Mouse (Mus musculus): ENCODE data around the gene Khk.

DNA sequence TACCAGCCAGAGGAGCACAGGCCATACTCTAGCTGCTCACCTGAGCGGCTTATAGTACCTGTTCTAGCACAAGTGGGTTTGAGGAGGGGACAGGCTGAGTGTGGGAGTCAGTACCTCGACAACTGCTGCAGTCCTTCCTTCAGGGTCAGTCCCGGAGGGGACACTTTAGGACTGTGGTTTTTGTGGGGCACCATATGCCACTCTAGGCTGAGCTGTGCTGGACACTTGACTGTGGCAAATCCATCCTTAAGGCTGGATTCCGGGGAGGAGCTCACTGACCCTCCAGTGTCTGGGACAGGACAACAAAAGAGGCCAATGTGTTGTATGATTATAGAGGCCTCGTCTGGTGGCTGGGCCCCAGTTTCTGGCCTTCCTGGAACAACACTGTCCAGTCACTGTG is 31.3 kb downstream of the Khk start:
- TF ChIP-seq POLR2A (IDR thresholded peaks at IDR 0.05; ENCODE audit: low read depth, low read length), result no peak
- TF ChIP-seq CTCF (IDR thresholded peaks at IDR 0.05; ENCODE audit: extremely low read depth, insufficient read length, insufficient replicate concordance, low read depth, low read length), result no peak
